Mouse (Mus musculus): ENCODE measurements around the gene Aen. TPM values are rescaled to one million over a fixed set of nuclear protein-coding genes. Genes with fewer than 3 reads are reported as not detected.

The Aen gene
- polyA plus RNA-seq, 1 experiment from 2014 or later = 36.9 TPM

GRCm38 (mm10) chr7:78913649-78914544, 18.2 kb downstream of the Aen start:
- Histone ChIP-seq H3K36me3 (ENCODE audit: control insufficient read depth, insufficient read depth, low read length) (no peaks in the 10 kb centered on the region), H3K4me1 (ENCODE audit: control insufficient read depth, insufficient read depth, low read length) (no peaks in the 10 kb centered on the region), H3K4me3 (ENCODE audit: low read depth, low read length) (no peak overlapping the region), H3K4me2 (ENCODE audit: low read depth, severe bottlenecking) (no peak overlapping the region), H3K27me3 (ENCODE audit: control insufficient read depth, insufficient read depth, low read length) (no peaks in the 10 kb centered on the region), H3K9ac (ENCODE audit: low read length) (no peak overlapping the region), H3K27ac (replicated peaks; ENCODE audit: low read depth, low read length) (no peak overlapping the region), H3K9me3 (ENCODE audit: control insufficient read depth, low read length) (no peaks in the 10 kb centered on the region)
- WGBS = 64% methylated on average over 19 of the region's 19 CpGs
- ATAC-seq (ENCODE audit: insufficient number of reproducible peaks, low FRiP score, low TSS enrichment, low read depth) (no peak), DNase-seq (ENCODE audit: low spot score) (no peak)

GRCm38 (mm10) chr7:78914545-78914845, 18.8 kb downstream of the Aen start:
- no peak for DNase-seq (ENCODE audit: low spot score)
- no peaks in the 10 kb centered on the region for H3K9me3 ChIP-seq (ENCODE audit: control insufficient read depth, low read length)
- no peaks in the 10 kb centered on the region for H3K36me3 ChIP-seq (ENCODE audit: control insufficient read depth, insufficient read depth, low read length)
- no peak overlapping the region for H3K4me3 ChIP-seq (ENCODE audit: low read depth, low read length)
- H3K9ac ChIP-seq (ENCODE audit: low read length) = no peak overlapping the region
- 0 out of 2 replicates have a peak, but pooled peaks cover 2% of the 10 kb centered on the region for H3K4me1 ChIP-seq (ENCODE audit: control insufficient read depth, insufficient read depth, low read length)
- 53% methylated on average over 3 of the region's 3 CpGs for WGBS
- H3K27ac ChIP-seq (replicated peaks; ENCODE audit: low read depth, low read length) = no peak overlapping the region
- no peaks in the 10 kb centered on the region for H3K27me3 ChIP-seq (ENCODE audit: control insufficient read depth, insufficient read depth, low read length)
- H3K4me2 ChIP-seq (ENCODE audit: low read depth, severe bottlenecking) = no peak overlapping the region
- ATAC-seq (ENCODE audit: insufficient number of reproducible peaks, low FRiP score, low TSS enrichment, low read depth) = no peak

GRCm38 (mm10) chr7:78914896-78915510, 19.3 kb downstream of the Aen start:
- H3K27ac ChIP-seq (replicated peaks; ENCODE audit: low read depth, low read length) = no peak overlapping the region
- H3K27me3 ChIP-seq (ENCODE audit: control insufficient read depth, insufficient read depth, low read length) = no peaks in the 10 kb centered on the region
- ATAC-seq (ENCODE audit: insufficient number of reproducible peaks, low FRiP score, low TSS enrichment, low read depth) (no peak), DNase-seq (ENCODE audit: low spot score) (no peak)
- H3K9me3 ChIP-seq (ENCODE audit: control insufficient read depth, low read length) = no peaks in the 10 kb centered on the region
- no peak overlapping the region for H3K4me3 ChIP-seq (ENCODE audit: low read depth, low read length)
- H3K9ac ChIP-seq (ENCODE audit: low read length) = no peak overlapping the region
- WGBS = 82% methylated on average over 11 of the region's 11 CpGs
- H3K36me3 ChIP-seq (ENCODE audit: control insufficient read depth, insufficient read depth, low read length) = no peaks in the 10 kb centered on the region
- no peak overlapping the region for H3K4me2 ChIP-seq (ENCODE audit: low read depth, severe bottlenecking)
- 0 out of 2 replicates have a peak, but pooled peaks cover 2% of the 10 kb centered on the region for H3K4me1 ChIP-seq (ENCODE audit: control insufficient read depth, insufficient read depth, low read length)

- 0 out of 2 replicates have a peak, but pooled peaks cover 2% of the 10 kb centered on the region for H3K4me1 ChIP-seq (ENCODE audit: control insufficient read depth, insufficient read depth, low read length)
- ATAC-seq (ENCODE audit: insufficient number of reproducible peaks, low FRiP score, low TSS enrichment, low read depth) = no peak
- H3K27ac ChIP-seq (replicated peaks; ENCODE audit: low read depth, low read length) = no peak overlapping the region
- 55% methylated on average over 4 of the region's 4 CpGs for WGBS
- no peaks in the 10 kb centered on the region for H3K9me3 ChIP-seq (ENCODE audit: control insufficient read depth, low read length)
- no peak overlapping the region for H3K4me3 ChIP-seq (ENCODE audit: low read depth, low read length)
- H3K4me2 ChIP-seq (ENCODE audit: low read depth, severe bottlenecking) = no peak overlapping the region
- no peaks in the 10 kb centered on the region for H3K36me3 ChIP-seq (ENCODE audit: control insufficient read depth, insufficient read depth, low read length)
- no peak overlapping the region for H3K9ac ChIP-seq (ENCODE audit: low read length)
- DNase-seq (ENCODE audit: low spot score) = no peak
- no peaks in the 10 kb centered on the region for H3K27me3 ChIP-seq (ENCODE audit: control insufficient read depth, insufficient read depth, low read length)
These were observed 23.0 kb downstream of the Aen start for GRCm38 (mm10) chr7:78918686-78919085.

GRCm38 (mm10) chr7:78922506-78922905, 26.9 kb downstream of the Aen start:
- no peak overlapping the region for H3K4me3 ChIP-seq (ENCODE audit: low read depth, low read length)
- WGBS = 83% methylated on average over 7 of the region's 7 CpGs
- ATAC-seq (ENCODE audit: insufficient number of reproducible peaks, low FRiP score, low TSS enrichment, low read depth) (no peak), DNase-seq (ENCODE audit: low spot score) (no peak)
- no peaks in the 10 kb centered on the region for H3K27me3 ChIP-seq (ENCODE audit: control insufficient read depth, insufficient read depth, low read length)
- H3K9ac ChIP-seq (ENCODE audit: low read length) = no peak overlapping the region
- 0 out of 2 replicates have a peak, but pooled peaks cover 2% of the 10 kb centered on the region for H3K4me1 ChIP-seq (ENCODE audit: control insufficient read depth, insufficient read depth, low read length)
- no peaks in the 10 kb centered on the region for H3K9me3 ChIP-seq (ENCODE audit: control insufficient read depth, low read length)
- H3K4me2 ChIP-seq (ENCODE audit: low read depth, severe bottlenecking) = no peak overlapping the region
- H3K36me3 ChIP-seq (ENCODE audit: control insufficient read depth, insufficient read depth, low read length) = no peaks in the 10 kb centered on the region
- no peak overlapping the region for H3K27ac ChIP-seq (replicated peaks; ENCODE audit: low read depth, low read length)

GRCm38 (mm10) chr7:78924300-78924699, 28.6 kb downstream of the Aen start:
- Histone ChIP-seq H3K9me3 (ENCODE audit: control insufficient read depth, low read length) (no peaks in the 10 kb centered on the region), H3K4me3 (ENCODE audit: low read depth, low read length) (no peak overlapping the region), H3K4me1 (ENCODE audit: control insufficient read depth, insufficient read depth, low read length) (no peaks in the 10 kb centered on the region), H3K36me3 (ENCODE audit: control insufficient read depth, insufficient read depth, low read length) (no peaks in the 10 kb centered on the region), H3K27me3 (ENCODE audit: control insufficient read depth, insufficient read depth, low read length) (no peaks in the 10 kb centered on the region), H3K4me2 (ENCODE audit: low read depth, severe bottlenecking) (no peak overlapping the region), H3K9ac (ENCODE audit: low read length) (no peak overlapping the region), H3K27ac (replicated peaks; ENCODE audit: low read depth, low read length) (no peak overlapping the region)
- DNase-seq (ENCODE audit: low spot score) = peak; percentile 87
- WGBS = 13% methylated on average over 6 of the region's 6 CpGs
- no peak for ATAC-seq (ENCODE audit: insufficient number of reproducible peaks, low FRiP score, low TSS enrichment, low read depth)

GRCm38 (mm10) chr7:78924796-78925195, 29.1 kb downstream of the Aen start:
- Histone ChIP-seq H3K9me3 (ENCODE audit: control insufficient read depth, low read length) (no peaks in the 10 kb centered on the region), H3K36me3 (ENCODE audit: control insufficient read depth, insufficient read depth, low read length) (no peaks in the 10 kb centered on the region), H3K4me3 (ENCODE audit: low read depth, low read length) (no peak overlapping the region), H3K9ac (ENCODE audit: low read length) (no peak overlapping the region), H3K4me2 (ENCODE audit: low read depth, severe bottlenecking) (no peak overlapping the region), H3K27me3 (ENCODE audit: control insufficient read depth, insufficient read depth, low read length) (no peaks in the 10 kb centered on the region), H3K27ac (replicated peaks; ENCODE audit: low read depth, low read length) (no peak overlapping the region), H3K4me1 (ENCODE audit: control insufficient read depth, insufficient read depth, low read length) (no peaks in the 10 kb centered on the region)
- DNase-seq (ENCODE audit: low spot score) = no peak
- WGBS = 71% methylated on average over 7 of the region's 7 CpGs
- no peak for ATAC-seq (ENCODE audit: insufficient number of reproducible peaks, low FRiP score, low TSS enrichment, low read depth)

GRCm38 (mm10) chr7:78925680-78926079, 30.0 kb downstream of the Aen start:
- no peaks in the 10 kb centered on the region for H3K4me1 ChIP-seq (ENCODE audit: control insufficient read depth, insufficient read depth, low read length)
- H3K4me2 ChIP-seq (ENCODE audit: low read depth, severe bottlenecking) = no peak overlapping the region
- no peak overlapping the region for H3K9ac ChIP-seq (ENCODE audit: low read length)
- H3K9me3 ChIP-seq (ENCODE audit: control insufficient read depth, low read length) = no peaks in the 10 kb centered on the region
- no peaks in the 10 kb centered on the region for H3K27me3 ChIP-seq (ENCODE audit: control insufficient read depth, insufficient read depth, low read length)
- no peak overlapping the region for H3K27ac ChIP-seq (replicated peaks; ENCODE audit: low read depth, low read length)
- DNase-seq (ENCODE audit: low spot score) = no peak
- H3K36me3 ChIP-seq (ENCODE audit: control insufficient read depth, insufficient read depth, low read length) = no peaks in the 10 kb centered on the region
- no peak overlapping the region for H3K4me3 ChIP-seq (ENCODE audit: low read depth, low read length)
- 76% methylated on average over 7 of the region's 7 CpGs for WGBS
- no peak for ATAC-seq (ENCODE audit: insufficient number of reproducible peaks, low FRiP score, low TSS enrichment, low read depth)

Data from limb, embryonic 11.5 days (tissue).